Mouse (Mus musculus) ES-Bruce4 (cell line): Measurements from ENCODE around the gene H2-DMb1.

Source experiments
- CTCF ChIP-seq: IDR thresholded peaks from one replicate; pipeline ENCODE4 v1.8.1; 2011; ENCODE audit warnings: low read depth, low read length
- POLR2A ChIP-seq: IDR thresholded peaks from one replicate; pipeline ENCODE4 v1.8.1; 2011; ENCODE audit warnings: low read length; ENCODE audit not compliant: insufficient read depth

DNA sequence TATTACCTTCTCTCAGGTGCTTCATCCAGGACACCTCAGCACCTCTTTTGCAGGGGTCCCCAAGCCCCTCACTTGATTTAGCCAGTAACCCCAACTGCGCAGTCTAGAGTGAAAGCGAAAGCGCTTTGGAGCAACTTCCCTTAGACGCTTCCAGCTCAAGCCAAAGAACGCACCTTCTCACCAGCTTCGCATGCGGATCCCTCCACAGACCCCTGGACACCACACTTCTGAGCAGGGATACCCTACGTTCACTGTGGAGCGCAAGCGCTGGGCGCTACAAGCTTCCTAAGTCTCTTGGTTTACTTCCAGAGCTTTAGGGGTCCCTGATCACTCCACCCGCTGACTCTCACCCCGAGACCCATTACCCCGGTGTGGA is 34.0 kb downstream of the H2-DMb1 start:
- TF ChIP-seq POLR2A (no peak), CTCF (no peak)
